Mouse (Mus musculus): ENCODE measurements around the gene Ccdc13.

DNA sequence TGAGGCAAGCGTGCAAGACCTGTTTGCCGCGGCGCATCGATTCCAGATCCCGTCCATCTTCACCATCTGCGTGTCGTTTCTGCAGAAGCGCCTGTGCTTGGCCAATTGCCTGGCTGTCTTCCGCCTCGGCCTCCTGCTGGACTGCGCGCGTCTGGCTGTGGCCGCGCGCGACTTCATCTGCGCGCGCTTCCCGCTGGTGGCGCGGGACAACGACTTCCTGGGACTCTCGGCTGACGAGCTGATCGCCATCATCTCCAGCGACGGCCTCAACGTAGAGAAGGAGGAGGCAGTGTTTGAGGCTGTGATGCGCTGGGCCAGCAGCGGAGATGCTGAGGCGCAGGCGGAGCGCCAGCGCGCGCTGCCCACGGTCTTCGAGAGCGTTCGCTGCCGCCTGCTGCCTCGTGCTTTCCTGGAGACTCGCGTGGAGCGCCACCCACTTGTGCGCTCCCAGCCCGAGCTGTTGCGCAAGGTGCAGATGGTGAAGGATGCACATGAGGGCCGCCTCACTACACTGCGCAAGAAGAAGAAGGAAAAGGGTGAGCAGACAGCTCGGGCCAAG, 61.1 kb downstream of the Ccdc13 start:
- TF ChIP-seq CTCF (conservative IDR thresholded peaks at IDR 0.05; ENCODE audit: insufficient read depth, insufficient read length, low read depth, low read length): no peak
- no peak for TF ChIP-seq POLR2A (IDR thresholded peaks at IDR 0.05; ENCODE audit: low read depth, low read length)

Measured in kidney, adult 2 months (tissue).